Mouse (Mus musculus) subcutaneous adipose tissue, adult 2 months (tissue): ENCODE results near the gene Zfp947. TPM values are rescaled to one million over a fixed set of nuclear protein-coding genes. Genes with fewer than 3 reads are reported as not detected.

Experiments used
- polyA plus RNA-seq: library from polyadenylated mRNA; depleted of rRNA; stranded (reverse); fragments of >200 nt; gene quantifications from 2 replicates; pipeline ENCODE4 v1.2.3, GENCODE M21; 2012; ENCODE audit warnings: low replicate concordance; rRNA removed

Zfp947 gene
- 0.19 and 0.55 TPM in 2 replicates for polyA plus RNA-seq

GRCm38 (mm10) chr17:22165722-22166294 lies at the start of gene Zfp947:
Zfp947 (minus strand) TSS chr17:22166190.

Other genes with a start within 250 kb of the Zfp947 start
- gene Zfp942, start 203.7 kb downstream of the Zfp947 start, polyA plus RNA-seq: 1.5 and 2.6 TPM in 2 replicates
- gene Zfp943, start 203.6 kb downstream of the Zfp947 start, polyA plus RNA-seq: 3.7 and 4.9 TPM in 2 replicates
- 0.37 and 0.50 TPM in 2 replicates for gene Zfp994, start 59.4 kb upstream of the Zfp947 start, polyA plus RNA-seq
- gene CT030661.1, start 148.6 kb upstream of the Zfp947 start, polyA plus RNA-seq: 0.77 and 1.3 TPM in 2 replicates
- gene Zfp944, start 195.2 kb upstream of the Zfp947 start, polyA plus RNA-seq: 1.9 and 2.9 TPM in 2 replicates
- gene Zfp758, start 195.3 kb upstream of the Zfp947 start, polyA plus RNA-seq: 0.66 and 0.67 TPM in 2 replicates